Mouse (Mus musculus) MEL (cell line): ENCODE measurements around the gene Rufy4. TPM values are rescaled to one million over a fixed set of nuclear protein-coding genes. Genes with fewer than 3 reads are reported as not detected.

Experiments used
- DNase-seq: peaks from one replicate; pipeline ENCODE4 v3.0.0; 2011; ENCODE audit warnings: low read depth, low spot score
- H3K27ac ChIP-seq: 2 replicates; pipeline ENCODE4 v1.5.1; 2012; ENCODE audit warnings: low read depth, mild to moderate bottlenecking, control low read depth, low read length, moderate library complexity; ENCODE audit not compliant: control insufficient read depth
- H3K27me3 ChIP-seq, 2 experiments: fragments of 150-350 bp in 1 of 2; sonication (generic) in 1 of 2; 2 replicates each; pipeline ENCODE4 v1.6.1; 2012; ENCODE audit warnings: low read length in 2 of 2, mild to moderate bottlenecking in 2 of 2, improper control_type of control experiment in 1 of 2, moderate library complexity in 1 of 2; ENCODE audit not compliant: insufficient read depth in 2 of 2, control insufficient read depth in 1 of 2
- H3K36me3 ChIP-seq, 2 experiments: 2 replicates each; pipeline ENCODE4 v1.6.1; 2012 to 2014; ENCODE audit warnings: low read length in 2 of 2, improper control_type of control experiment in 1 of 2, inconsistent platforms in 1 of 2, mild to moderate bottlenecking in 1 of 2; ENCODE audit not compliant: insufficient read depth in 2 of 2, control insufficient read depth in 1 of 2
- H3K4me1 ChIP-seq, 2 experiments: fragments of 150-350 bp in 1 of 2; sonication (generic) in 1 of 2; 2 replicates each; pipeline ENCODE4 v1.6.1; 2012; ENCODE audit warnings: low read length in 2 of 2, improper control_type of control experiment in 1 of 2, mild to moderate bottlenecking in 1 of 2; ENCODE audit not compliant: insufficient read depth in 2 of 2, control insufficient read depth in 1 of 2
- H3K4me3 ChIP-seq, 2 experiments: fragments of 150-350 bp in 1 of 2; sonication (generic) in 1 of 2; 2 replicates each; pipeline ENCODE4 v1.5.1; 2012; ENCODE audit warnings: low read depth in 2 of 2, low read length in 2 of 2, mild to moderate bottlenecking in 2 of 2, moderate library complexity in 2 of 2, control low read depth in 1 of 2, improper control_type of control experiment in 1 of 2; ENCODE audit not compliant: control insufficient read depth in 1 of 2, insufficient read depth in 1 of 2
- H3K79me2 ChIP-seq: 2 replicates; pipeline ENCODE4 v1.6.1; 2012; ENCODE audit warnings: mild to moderate bottlenecking, low read length, moderate library complexity; ENCODE audit not compliant: control insufficient read depth, poor library complexity, insufficient read depth
- H3K9ac ChIP-seq: 2 replicates; pipeline ENCODE4 v1.6.1; 2012; ENCODE audit warnings: low read depth, mild to moderate bottlenecking, control low read depth, low read length, moderate library complexity; ENCODE audit not compliant: control insufficient read depth, poor library complexity, severe bottlenecking
- H3K9me3 ChIP-seq: fragments of 150-350 bp; sonication (generic); replicated peaks from 2 replicates; pipeline ENCODE4 v1.6.1; 2012; ENCODE audit warnings: mild to moderate bottlenecking, low read length, improper control_type of control experiment, moderate library complexity; ENCODE audit not compliant: insufficient read depth
- CHD2 ChIP-seq: IDR thresholded peaks from 2 replicates; pipeline ENCODE4 v1.6.1; 2011; ENCODE audit warnings: low read length, improper control_type of control experiment
- E2F4 ChIP-seq: IDR thresholded peaks from 2 replicates; pipeline ENCODE4 v1.6.1; 2011; ENCODE audit warnings: low read depth, low read length, improper control_type of control experiment, borderline replicate concordance
- ETS1 ChIP-seq: IDR thresholded peaks from 2 replicates; pipeline ENCODE4 v1.6.1; 2012; ENCODE audit warnings: low read depth, mild to moderate bottlenecking, inconsistent platforms, low read length, improper control_type of control experiment, moderate library complexity
- HCFC1 ChIP-seq: IDR thresholded peaks from 2 replicates; pipeline ENCODE4 v1.6.1; 2012; ENCODE audit warnings: low read depth, mild to moderate bottlenecking, inconsistent platforms, low read length, improper control_type of control experiment, moderate library complexity
- JUND ChIP-seq: IDR thresholded peaks from 2 replicates; pipeline ENCODE4 v1.6.1; 2011; ENCODE audit warnings: low read depth, mild to moderate bottlenecking, improper control_type of control experiment, low read length
- MAFK ChIP-seq: IDR thresholded peaks from 2 replicates; pipeline ENCODE4 v1.6.1; 2011; ENCODE audit warnings: low read depth, mild to moderate bottlenecking, low read length, improper control_type of control experiment, borderline replicate concordance
- MAX ChIP-seq: IDR thresholded peaks from 2 replicates; pipeline ENCODE4 v1.6.1; 2011; ENCODE audit warnings: low read length, improper control_type of control experiment
- MEF2A ChIP-seq: IDR thresholded peaks from 2 replicates; pipeline ENCODE4 v1.6.1; 2014; ENCODE audit warnings: low read depth, mild to moderate bottlenecking, inconsistent platforms, low read length, improper control_type of control experiment; ENCODE audit not compliant: poor library complexity, insufficient replicate concordance, severe bottlenecking; ENCODE audit errors: extremely low read depth
- MYB ChIP-seq: IDR thresholded peaks from 2 replicates; pipeline ENCODE4 v1.6.1; 2011; ENCODE audit warnings: mild to moderate bottlenecking, low read depth, low read length, improper control_type of control experiment
- NRF1 ChIP-seq: IDR thresholded peaks from 2 replicates; pipeline ENCODE4 v1.6.1; 2014; ENCODE audit warnings: low read depth, mild to moderate bottlenecking, inconsistent platforms, low read length, improper control_type of control experiment, moderate library complexity; ENCODE audit not compliant: poor library complexity, insufficient read depth, severe bottlenecking
- POLR2A ChIP-seq, 2 experiments: IDR thresholded peaks; 2 replicates each; pipeline ENCODE4 v1.6.1; 2011 to 2012; ENCODE audit warnings: low read length in 2 of 2, mild to moderate bottlenecking in 2 of 2, control low read depth in 1 of 2, improper control_type of control experiment in 1 of 2, low read depth in 1 of 2, moderate library complexity in 1 of 2; ENCODE audit not compliant: control insufficient read depth in 1 of 2, insufficient read depth in 1 of 2, poor library complexity in 1 of 2
- POLR2AphosphoS2 ChIP-seq: IDR thresholded peaks from 2 replicates; pipeline ENCODE4 v1.6.1; 2011; ENCODE audit warnings: low read length, improper control_type of control experiment
- RAD21 ChIP-seq: IDR thresholded peaks from 2 replicates; pipeline ENCODE4 v1.6.1; 2011; ENCODE audit warnings: mild to moderate bottlenecking, low read depth, low read length, improper control_type of control experiment
- SMC3 ChIP-seq: IDR thresholded peaks from 2 replicates; pipeline ENCODE4 v1.6.1; 2011; ENCODE audit warnings: low read depth, low read length, improper control_type of control experiment
- TAL1 ChIP-seq: IDR thresholded peaks from 2 replicates; pipeline ENCODE4 v1.6.1; 2012; ENCODE audit warnings: mild to moderate bottlenecking, inconsistent platforms, low read length, moderate library complexity, mixed read lengths
- TBP ChIP-seq: IDR thresholded peaks from 2 replicates; pipeline ENCODE4 v1.8.0; 2011; ENCODE audit warnings: low read depth, low read length, improper control_type of control experiment
- TCF12 ChIP-seq: IDR thresholded peaks from 2 replicates; pipeline ENCODE4 v1.6.1; 2014; ENCODE audit warnings: low read depth, mild to moderate bottlenecking, inconsistent platforms, low read length, improper control_type of control experiment, moderate library complexity
- UBTF ChIP-seq: IDR thresholded peaks from 2 replicates; pipeline ENCODE4 v1.6.1; 2012; ENCODE audit warnings: low read depth, mild to moderate bottlenecking, inconsistent platforms, low read length, improper control_type of control experiment, moderate library complexity, borderline replicate concordance; ENCODE audit not compliant: insufficient read depth
- USF2 ChIP-seq, 2 experiments: IDR thresholded peaks; 2 replicates each; pipeline ENCODE4 v1.6.1; 2011 to 2012; ENCODE audit warnings: improper control_type of control experiment in 2 of 2, low read length in 2 of 2, borderline replicate concordance in 1 of 2, inconsistent platforms in 1 of 2, low read depth in 1 of 2, mild to moderate bottlenecking in 1 of 2; ENCODE audit not compliant: insufficient read depth in 1 of 2
- ZKSCAN1 ChIP-seq: IDR thresholded peaks from 2 replicates; pipeline ENCODE4 v1.6.1; 2012; ENCODE audit warnings: low read depth, mild to moderate bottlenecking, inconsistent platforms, low read length, improper control_type of control experiment, moderate library complexity
- ZMIZ1 ChIP-seq: IDR thresholded peaks from 2 replicates; pipeline ENCODE4 v1.6.1; 2012; ENCODE audit warnings: low read depth, mild to moderate bottlenecking, inconsistent platforms, low read length, improper control_type of control experiment, moderate library complexity
- polyA plus RNA-seq, 2 experiments: library from polyadenylated mRNA; stranded (reverse) in 1 of 2; unstranded in 1 of 2; fragments of >175 nt in 1 of 2; fragments of >200 nt in 1 of 2; gene quantifications; 2 replicates each; pipeline versions ENCODE4 v1.2.1 to v1.2.4; 2012; ENCODE audit warnings: low replicate concordance in 2 of 2, low read depth in 1 of 2; ENCODE audit not compliant: insufficient read length in 2 of 2, insufficient read depth in 1 of 2, missing spikeins in 1 of 2
- total RNA-seq: library from RNA; depleted of rRNA; stranded (reverse); fragments of 300-350 nt; gene quantifications from 2 replicates; pipeline ENCODE4 v1.2.3, GENCODE M21; 2012

Gene Rufy4
- total and polyA plus RNA-seq, 3 experiments: 0.04 to 0.10 TPM; not detected in 1

GRCm38 (mm10) chr1:74124991-74125552 lies at the start of gene Rufy4 (continued):
- TF ChIP-seq MEF2A (no peak), E2F4 (peak; percentile 54; the same call in 1 of the 2 replicates)

- no peaks in the 10 kb centered on the region for H3K36me3 ChIP-seq
- H3K79me2 ChIP-seq: no peaks in the 10 kb centered on the region
- H3K27ac ChIP-seq: no peak overlapping the region
- H3K4me3 ChIP-seq: no peak overlapping the region
- no peaks in the 10 kb centered on the region for H3K27me3 ChIP-seq
- DNase-seq: no peak
- H3K9ac ChIP-seq: no peak overlapping the region
- no peaks in the 10 kb centered on the region for H3K4me1 ChIP-seq
- H3K9me3 ChIP-seq: no peaks in the 10 kb centered on the region
- no peak for TF ChIP-seq SMC3
- TF ChIP-seq HCFC1: no peak
- TF ChIP-seq ZMIZ1: no peak
- TF ChIP-seq NRF1: no peak
- TF ChIP-seq TAL1: no peak
- no peak for TF ChIP-seq MAX
- TF ChIP-seq JUND: no peak
- no peak for TF ChIP-seq CHD2
- TF ChIP-seq TCF12: no peak
- TF ChIP-seq E2F4: no peak
- TF ChIP-seq ETS1: no peak
- no peak for TF ChIP-seq POLR2A (IDR thresholded peaks at IDR 0.05; ENCODE audit: control insufficient read depth in 1 of 2, insufficient read depth in 1 of 2, low read depth in 1 of 2, low read length in 2 of 2, poor library complexity in 1 of 2)
- no peak for TF ChIP-seq TBP
- TF ChIP-seq MAFK: no peak
- no peak for TF ChIP-seq POLR2AphosphoS2
- TF ChIP-seq MYB: no peak
- TF ChIP-seq USF2 (IDR thresholded peaks at IDR 0.05; ENCODE audit: borderline replicate concordance in 1 of 2, insufficient read depth in 1 of 2, low read depth in 1 of 2, low read length in 2 of 2): no peak
- TF ChIP-seq RAD21: no peak
- TF ChIP-seq UBTF: no peak
- TF ChIP-seq ZKSCAN1: no peak
Measured at GRCm38 (mm10) chr1:74076230-74076629, 49.1 kb upstream of the Rufy4 start.
